Mouse (Mus musculus) kidney, embryonic 14.5 days (tissue): ENCODE measurements around the gene Jmjd7. TPM values are rescaled to one million over a fixed set of nuclear protein-coding genes. Genes with fewer than 3 reads are reported as not detected.

Experiments used
- ATAC-seq: fragments of 200-750 bp; cut with Nextera tagmentation; 2 replicates; pipeline ENCODE4 v1.8.0; 2017; ENCODE audit warnings: moderate number of reproducible peaks, mild to moderate bottlenecking, moderate TSS enrichment, moderate library complexity; ENCODE audit not compliant: low FRiP score, low TSS enrichment
- H3K27ac ChIP-seq: fragments of 300-500 bp; sonication (generic); 2 replicates; pipeline ENCODE4 v1.5.1; 2014; ENCODE audit warnings: low read depth, mild to moderate bottlenecking, low read length, moderate library complexity, mixed read lengths
- H3K27me3 ChIP-seq: fragments of 300-500 bp; sonication (generic); 2 replicates; pipeline ENCODE4 v1.6.1; 2014; ENCODE audit warnings: mild to moderate bottlenecking, low read length; ENCODE audit not compliant: control insufficient read depth, insufficient read depth
- H3K36me3 ChIP-seq: fragments of 300-500 bp; sonication (generic); 2 replicates; pipeline ENCODE4 v1.6.1; 2014; ENCODE audit warnings: low read length, mixed read lengths; ENCODE audit not compliant: control insufficient read depth, insufficient read depth
- H3K4me1 ChIP-seq: fragments of 300-500 bp; sonication (generic); 2 replicates; pipeline ENCODE4 v1.6.1; 2014; ENCODE audit warnings: low read length, mixed read lengths; ENCODE audit not compliant: control insufficient read depth, insufficient read depth
- H3K4me2 ChIP-seq: fragments of 300-500 bp; sonication (generic); replicated peaks from 2 replicates; pipeline ENCODE4 v1.6.1; 2014; ENCODE audit warnings: low read depth, mild to moderate bottlenecking, low read length
- H3K4me3 ChIP-seq: fragments of 300-500 bp; sonication (generic); 2 replicates; pipeline ENCODE4 v1.5.1; 2014; ENCODE audit warnings: mild to moderate bottlenecking, low read length
- H3K9ac ChIP-seq: fragments of 300-500 bp; sonication (generic); 2 replicates; pipeline ENCODE4 v1.6.1; 2014; ENCODE audit warnings: low read depth, mild to moderate bottlenecking, low read length, moderate library complexity
- H3K9me3 ChIP-seq: fragments of 300-500 bp; sonication (generic); 2 replicates; pipeline ENCODE4 v1.6.1; 2016; ENCODE audit warnings: low read length; ENCODE audit not compliant: control insufficient read depth
- WGBS: fragments of 180-500 bp; shearing (Covaris S2); extraction: QIAGEN DNeasy Blood & Tissue Kit; methylation state at CpG from one replicate; pipeline ENCODE4 v1.1.7; 2014; 5-methylcytosine and 5-hydroxymethylcytosine counted together
- polyA plus RNA-seq: library from polyadenylated mRNA; unstranded; fragments of >200 nt; fragmentation: Nextera tagmentation; extraction: Ambion mirVana; gene quantifications from 2 replicates; pipeline ENCODE4 v1.2.1, GENCODE M21; 2014

Gene Jmjd7
- polyA plus RNA-seq, 1 experiment from 2014 or later = 26.3 TPM

DNA sequence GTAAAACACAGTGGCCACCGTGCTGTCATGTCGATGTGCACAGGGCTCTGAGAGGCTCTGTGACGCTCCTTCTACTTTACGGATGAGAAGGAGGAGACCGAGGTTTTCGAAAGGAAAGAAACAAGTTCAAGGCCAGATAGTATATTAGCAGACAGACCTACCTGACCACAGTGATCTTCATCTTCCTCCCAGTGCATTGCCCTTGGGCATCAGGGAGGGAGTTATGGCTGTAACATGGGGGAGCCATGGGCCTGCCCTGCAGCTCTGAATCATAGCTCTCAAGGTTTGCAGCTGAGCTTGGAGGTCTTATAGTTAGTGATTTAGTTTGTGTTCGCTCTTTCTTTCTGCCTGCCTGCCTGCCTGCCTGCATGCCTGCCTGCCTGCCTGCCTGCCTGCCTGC is 20.6 kb upstream of the Jmjd7 start:
- H3K27ac ChIP-seq = no peak overlapping the region
- ATAC-seq = no peak
- H3K36me3 ChIP-seq = no peaks in the 10 kb centered on the region
- no peak overlapping the region for H3K4me2 ChIP-seq
- H3K4me1 ChIP-seq = 0 out of 2 replicates have a peak, but pooled peaks cover under 1% of the 10 kb centered on the region
- no peak overlapping the region for H3K4me3 ChIP-seq
- no peaks in the 10 kb centered on the region for H3K9me3 ChIP-seq
- WGBS = 95% methylated on average over 7 of the region's 7 CpGs
- no peak overlapping the region for H3K9ac ChIP-seq
- no peaks in the 10 kb centered on the region for H3K27me3 ChIP-seq

GRCm38 (mm10) chr2:120007680-120008210 is 19.5 kb upstream of the Jmjd7 start:
- no peaks in the 10 kb centered on the region for H3K9me3 ChIP-seq
- H3K27me3 ChIP-seq = no peaks in the 10 kb centered on the region
- H3K4me1 ChIP-seq = no peaks in the 10 kb centered on the region
- H3K9ac ChIP-seq = no peak overlapping the region
- 0 out of 2 replicates have a peak, but pooled peaks cover under 1% of the 10 kb centered on the region for H3K36me3 ChIP-seq
- no peak overlapping the region for H3K4me3 ChIP-seq
- WGBS = 82% methylated on average over 4 of the region's 4 CpGs
- H3K4me2 ChIP-seq = no peak overlapping the region
- no peak for ATAC-seq
- no peak overlapping the region for H3K27ac ChIP-seq

GRCm38 (mm10) chr2:120008672-120009071 is 18.6 kb upstream of the Jmjd7 start:
- Histone ChIP-seq H3K9me3 (no peaks in the 10 kb centered on the region), H3K27me3 (no peaks in the 10 kb centered on the region), H3K4me3 (no peak overlapping the region), H3K27ac (no peak overlapping the region), H3K4me2 (no peak overlapping the region), H3K9ac (no peak overlapping the region), H3K36me3 (peaks cover 7% of the 10 kb centered on the region; the same call in 1 of the 2 replicates), H3K4me1 (no peaks in the 10 kb centered on the region)
- 26% methylated on average over 4 of the region's 4 CpGs for WGBS
- ATAC-seq = no peak

DNA sequence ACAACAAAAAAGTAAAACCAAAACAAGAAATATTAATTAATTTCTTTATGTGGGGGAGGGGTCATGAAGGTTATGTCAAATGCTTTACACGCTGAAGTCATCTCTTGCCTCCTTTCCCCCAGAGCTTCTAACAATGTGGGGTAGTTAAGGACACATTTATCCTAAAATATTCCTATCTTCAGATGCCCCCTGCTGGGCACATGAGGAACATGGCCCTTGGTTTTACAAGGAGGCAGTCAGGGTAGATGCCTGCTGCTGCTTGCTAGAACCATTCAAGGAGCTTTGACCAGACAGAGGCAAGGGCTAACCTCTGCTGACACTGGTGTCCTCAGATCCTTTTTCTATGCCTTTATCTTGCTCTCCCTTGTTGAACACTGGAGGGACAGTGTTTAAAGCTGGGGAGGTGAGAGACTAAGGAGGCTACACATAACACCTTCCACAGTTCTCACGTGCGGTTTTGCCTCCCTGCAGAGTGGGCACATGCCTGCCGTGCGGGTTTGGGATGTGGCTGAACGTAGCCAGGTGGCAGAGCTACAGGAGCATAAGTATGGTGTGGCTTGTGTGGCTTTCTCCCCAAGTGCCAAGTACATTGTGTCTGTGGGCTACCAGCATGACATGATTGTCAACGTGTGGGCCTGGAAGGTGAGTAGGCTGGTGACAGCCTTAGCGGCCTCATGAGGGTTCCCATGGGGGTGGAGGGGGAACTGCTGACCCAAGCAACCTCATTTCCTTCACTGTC is 15.7 kb upstream of the Jmjd7 start:
- Histone ChIP-seq H3K9me3 (no peaks in the 10 kb centered on the region), H3K36me3 (peaks cover 28% of the 10 kb centered on the region), H3K27me3 (no peaks in the 10 kb centered on the region), H3K9ac (no peak overlapping the region), H3K4me2 (no peak overlapping the region), H3K4me1 (no peaks in the 10 kb centered on the region), H3K27ac (no peak overlapping the region), H3K4me3 (no peak overlapping the region)
- 83% methylated on average over 8 of the region's 8 CpGs for WGBS
- ATAC-seq = 0 out of 2 replicates have a peak, but pooled peaks have one; percentile 49

DNA sequence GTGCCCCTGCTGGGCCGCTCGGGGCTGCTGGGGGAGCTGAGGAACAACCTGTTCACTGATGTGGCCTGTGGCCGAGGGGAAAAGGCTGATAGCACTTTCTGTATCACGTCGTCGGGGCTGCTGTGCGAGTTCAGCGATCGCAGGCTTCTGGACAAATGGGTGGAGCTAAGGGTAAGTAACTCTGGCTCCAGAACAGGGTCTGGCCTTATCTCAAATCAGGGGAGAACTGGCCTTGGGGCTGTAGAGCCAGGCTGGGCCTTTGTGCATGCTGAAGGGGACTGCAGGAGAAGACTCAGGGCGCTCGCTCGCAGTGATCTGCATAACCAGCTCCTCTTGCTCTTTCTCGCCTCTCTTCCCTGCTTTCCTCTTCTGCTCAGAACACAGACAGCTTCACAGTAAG is 14.4 kb upstream of the Jmjd7 start:
- H3K9ac ChIP-seq = no peak overlapping the region
- no peaks in the 10 kb centered on the region for H3K4me1 ChIP-seq
- no peaks in the 10 kb centered on the region for H3K27me3 ChIP-seq
- H3K27ac ChIP-seq = no peak overlapping the region
- H3K36me3 ChIP-seq = peaks cover 39% of the 10 kb centered on the region
- H3K4me3 ChIP-seq = no peak overlapping the region
- ATAC-seq = no peak
- WGBS = 70% methylated on average over 13 of the region's 13 CpGs
- H3K9me3 ChIP-seq = no peaks in the 10 kb centered on the region
- H3K4me2 ChIP-seq = no peak overlapping the region

DNA sequence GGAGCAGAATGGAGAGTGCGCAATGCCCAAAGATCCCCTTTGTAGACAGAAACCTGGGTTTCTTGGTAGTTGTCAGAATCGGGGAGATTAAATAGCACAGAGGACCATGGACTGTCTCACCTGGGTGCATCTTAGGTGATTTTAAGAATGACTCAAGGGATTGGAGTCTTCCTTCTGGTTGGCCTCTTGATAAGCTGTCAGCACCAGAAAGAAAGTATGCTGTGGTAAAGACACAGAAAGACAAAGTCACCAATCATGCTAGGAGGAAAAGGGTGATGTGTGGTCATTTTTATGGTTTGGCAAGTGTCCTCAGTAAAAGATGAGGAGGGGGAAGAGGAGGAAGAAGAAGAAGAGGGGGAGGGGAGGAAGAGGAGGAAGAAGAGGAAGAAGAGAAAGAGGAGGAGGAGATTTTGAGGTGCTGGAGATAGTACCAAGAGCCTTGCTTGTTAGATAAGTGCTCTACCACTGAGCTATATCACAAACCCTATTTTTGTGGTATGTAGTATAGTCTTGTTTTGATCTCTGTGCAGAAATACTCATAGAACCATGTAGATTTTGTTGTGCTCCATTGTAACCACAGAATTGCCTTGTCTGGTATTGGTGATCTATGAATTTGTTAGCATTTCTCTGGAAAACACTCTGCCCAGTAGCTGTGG is 13.3 kb upstream of the Jmjd7 start:
- H3K4me2 ChIP-seq = no peak overlapping the region
- no peaks in the 10 kb centered on the region for H3K27me3 ChIP-seq
- H3K4me1 ChIP-seq = no peaks in the 10 kb centered on the region
- no peak overlapping the region for H3K9ac ChIP-seq
- no peak overlapping the region for H3K27ac ChIP-seq
- WGBS = 91% methylated on average over 2 of the region's 2 CpGs
- peaks cover 49% of the 10 kb centered on the region for H3K36me3 ChIP-seq
- no peak overlapping the region for H3K4me3 ChIP-seq
- no peaks in the 10 kb centered on the region for H3K9me3 ChIP-seq
- no peak for ATAC-seq

DNA sequence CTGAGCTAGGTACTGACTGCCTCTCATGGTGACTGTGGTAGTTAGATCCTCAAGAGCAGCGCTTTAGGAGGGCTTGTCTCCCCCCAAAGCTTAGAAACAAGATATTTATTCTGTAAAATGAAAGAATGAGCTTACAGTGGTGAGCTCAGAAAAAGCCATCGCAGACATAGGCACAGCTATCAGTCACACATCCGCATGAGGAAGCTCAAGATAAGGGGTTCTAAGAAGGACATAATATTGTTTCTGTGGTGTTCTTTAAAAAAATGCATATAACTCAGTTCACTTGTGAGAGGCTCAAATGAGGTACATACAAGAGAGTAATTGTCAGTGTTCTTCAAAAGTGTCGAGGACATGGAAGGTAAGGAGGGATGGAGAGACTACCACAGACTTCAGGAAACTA is 11.4 kb upstream of the Jmjd7 start:
- Histone ChIP-seq H3K4me2 (no peak overlapping the region), H3K4me1 (no peaks in the 10 kb centered on the region), H3K36me3 (peaks cover 64% of the 10 kb centered on the region), H3K4me3 (no peak overlapping the region), H3K9ac (no peak overlapping the region), H3K27ac (no peak overlapping the region), H3K27me3 (no peaks in the 10 kb centered on the region), H3K9me3 (no peaks in the 10 kb centered on the region)
- no peak for ATAC-seq
- WGBS = 94% methylated on average over 4 of the region's 4 CpGs

GRCm38 (mm10) chr2:120017599-120017998 is 9.7 kb upstream of the Jmjd7 start:
- Histone ChIP-seq H3K27me3 (no peaks in the 10 kb centered on the region), H3K36me3 (peaks cover 81% of the 10 kb centered on the region), H3K27ac (no peak overlapping the region), H3K9ac (no peak overlapping the region), H3K9me3 (no peaks in the 10 kb centered on the region), H3K4me3 (no peak overlapping the region), H3K4me2 (no peak overlapping the region), H3K4me1 (no peaks in the 10 kb centered on the region)
- 92% methylated on average over 12 of the region's 12 CpGs for WGBS
- no peak for ATAC-seq

DNA sequence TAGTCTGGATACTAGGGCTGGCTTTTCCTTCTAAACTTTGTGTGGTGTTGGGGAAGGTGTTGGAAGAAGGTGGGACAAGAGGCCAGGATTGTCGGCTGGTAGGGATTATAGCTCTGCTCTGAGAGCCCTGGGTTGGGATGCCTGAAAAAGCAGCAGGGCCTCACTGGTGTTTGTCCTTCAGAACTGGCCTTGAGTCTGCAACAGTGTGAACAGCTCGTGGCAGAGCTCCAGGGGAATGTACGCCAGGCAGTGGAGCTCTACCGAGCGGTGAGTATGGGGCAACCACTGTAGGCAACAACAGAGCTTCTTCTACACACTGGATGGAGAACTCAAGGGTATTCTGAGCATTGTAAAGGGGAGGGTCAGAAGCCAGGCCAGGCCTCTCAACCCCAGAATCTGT is 2.9 kb upstream of the Jmjd7 start:
- H3K9me3 ChIP-seq = no peaks in the 10 kb centered on the region
- WGBS = 81% methylated on average over 5 of the region's 5 CpGs
- no peak for ATAC-seq
- H3K4me3 ChIP-seq = no peak overlapping the region
- no peak overlapping the region for H3K9ac ChIP-seq
- H3K27ac ChIP-seq = no peak overlapping the region
- H3K27me3 ChIP-seq = no peaks in the 10 kb centered on the region
- peaks cover 4% of the 10 kb centered on the region; the same call in 1 of the 2 replicates for H3K4me1 ChIP-seq
- no peak overlapping the region for H3K4me2 ChIP-seq
- peaks cover 60% of the 10 kb centered on the region for H3K36me3 ChIP-seq
